Mouse (Mus musculus) intestine, embryonic 14.5 days (tissue): Measurements from ENCODE around the gene Dis3l. TPM values are rescaled to one million over a fixed set of nuclear protein-coding genes. Genes with fewer than 3 reads are reported as not detected.

ENCODE experiments used
- ATAC-seq: fragments of 200-750 bp; cut with Nextera tagmentation; replicated peaks from 2 replicates; pipeline ENCODE4 v1.8.0; 2017; ENCODE audit warnings: low read depth, moderate number of reproducible peaks, moderate TSS enrichment, moderate library complexity; ENCODE audit not compliant: low FRiP score, low TSS enrichment
- DNase-seq: peaks from one replicate; pipeline ENCODE4 v3.0.0-alpha.2; 2018; ENCODE audit warnings: low spot score
- H3K27ac ChIP-seq: fragments of 300-500 bp; sonication (generic); 2 replicates; pipeline ENCODE4 v1.5.1; 2014; ENCODE audit warnings: low read depth, mild to moderate bottlenecking, control low read depth
- H3K27me3 ChIP-seq: fragments of 300-500 bp; sonication (generic); replicated peaks from 2 replicates; pipeline ENCODE4 v1.6.1; 2014; ENCODE audit warnings: low read length, control low read depth; ENCODE audit not compliant: control insufficient read depth, insufficient read depth
- H3K36me3 ChIP-seq: fragments of 300-500 bp; sonication (generic); 2 replicates; pipeline ENCODE4 v1.6.1; 2014; ENCODE audit warnings: low read length, control low read depth; ENCODE audit not compliant: control insufficient read depth, insufficient read depth
- H3K4me1 ChIP-seq: fragments of 300-500 bp; sonication (generic); replicated peaks from 2 replicates; pipeline ENCODE4 v1.6.1; 2014; ENCODE audit warnings: low read length, control low read depth, mixed read lengths; ENCODE audit not compliant: control insufficient read depth, insufficient read depth
- H3K4me2 ChIP-seq: fragments of 300-500 bp; sonication (generic); 2 replicates; pipeline ENCODE4 v1.6.1; 2014; ENCODE audit warnings: low read length
- H3K4me3 ChIP-seq: fragments of 300-500 bp; sonication (generic); 2 replicates; pipeline ENCODE4 v1.5.1; 2014; ENCODE audit warnings: low read depth, low read length, control low read depth, mixed read lengths
- H3K9ac ChIP-seq: fragments of 300-500 bp; sonication (generic); 2 replicates; pipeline ENCODE4 v1.6.1; 2014; ENCODE audit warnings: mild to moderate bottlenecking, low read length
- H3K9me3 ChIP-seq: fragments of 300-500 bp; sonication (generic); 2 replicates; pipeline ENCODE4 v1.6.1; 2016; ENCODE audit warnings: low read length, control low read depth; ENCODE audit not compliant: control insufficient read depth
- WGBS: fragments of 180-500 bp; shearing (Covaris S2); extraction: QIAGEN DNeasy Blood & Tissue Kit; methylation state at CpG from one replicate; pipeline ENCODE4 v1.1.7; 2014; 5-methylcytosine and 5-hydroxymethylcytosine counted together
- polyA plus RNA-seq: library from polyadenylated mRNA; unstranded; fragments of >200 nt; fragmentation: Nextera tagmentation; extraction: Ambion mirVana; gene quantifications from 2 replicates; pipeline ENCODE4 v1.2.1, GENCODE M21; 2014

Dis3l gene
- polyA plus RNA-seq = 21.8 and 24.3 TPM in 2 replicates

GRCm38 (mm10) chr9:64341254-64341566, at the start of gene Dis3l:
Dis3l (minus strand) TSS chr9:64341288.
- peak within 1 kb of the TSS; percentile 100 for H3K27ac ChIP-seq
- no peaks in the 10 kb centered on the region for H3K27me3 ChIP-seq
- H3K9me3 ChIP-seq = no peaks in the 10 kb centered on the region
- DNase-seq (no peak), ATAC-seq (no peak)
- peaks cover 4% of the 10 kb centered on the region; the same call in 1 of the 2 replicates for H3K4me1 ChIP-seq
- H3K36me3 ChIP-seq = peaks cover 19% of the 10 kb centered on the region
- peak within 1 kb of the TSS; percentile 99 for H3K9ac ChIP-seq
- H3K4me2 ChIP-seq = peak within 1 kb of the TSS; percentile 76
- H3K4me3 ChIP-seq = peak within 1 kb of the TSS; percentile 65
- 10% methylated on average over 16 of the region's 16 CpGs for WGBS

DNA sequence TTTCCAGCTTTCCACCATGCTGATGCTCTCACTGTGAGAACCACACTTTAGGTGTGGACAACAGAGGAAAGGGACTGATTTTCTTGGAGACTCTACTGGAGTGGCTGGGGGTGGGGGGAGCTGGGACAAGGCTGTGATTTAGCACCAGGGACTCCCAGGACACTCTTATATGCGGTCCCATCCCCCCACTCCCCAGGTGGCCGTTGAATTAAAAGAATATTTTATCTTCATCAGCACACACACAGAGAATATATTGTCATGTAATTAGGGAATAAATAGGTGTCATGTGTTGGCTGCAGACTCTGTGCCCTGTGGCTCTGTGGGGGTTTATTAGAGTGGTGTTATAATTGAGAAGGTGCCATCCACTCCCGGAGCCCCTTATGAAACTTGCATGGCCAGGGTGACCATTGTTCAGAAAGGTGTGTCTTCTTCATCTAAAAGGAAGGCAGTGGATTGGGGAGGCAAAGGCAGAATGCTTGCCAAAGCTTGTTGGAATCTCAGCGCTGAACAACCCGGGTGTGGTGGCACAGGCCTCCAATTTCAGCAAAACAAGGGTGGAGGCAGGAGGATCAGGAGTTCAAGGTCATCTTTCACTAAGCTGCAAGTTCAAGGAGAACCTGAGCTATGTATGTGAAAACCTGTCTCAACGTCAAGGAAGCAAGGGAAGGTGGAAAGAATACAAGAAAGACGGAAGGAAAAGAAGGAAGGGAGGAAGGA, 48.6 kb upstream of the Dis3l start:
- 71% methylated on average over 7 of the region's 7 CpGs for WGBS
- no peaks in the 10 kb centered on the region for H3K9me3 ChIP-seq
- DNase-seq = no peak
- H3K4me1 ChIP-seq = peaks cover 12% of the 10 kb centered on the region
- H3K4me3 ChIP-seq = no peak overlapping the region
- H3K27me3 ChIP-seq = peaks cover 36% of the 10 kb centered on the region
- H3K4me2 ChIP-seq = no peak overlapping the region
- no peaks in the 10 kb centered on the region for H3K36me3 ChIP-seq
- no peak for ATAC-seq
- no peak overlapping the region for H3K9ac ChIP-seq
- no peak overlapping the region for H3K27ac ChIP-seq

DNA sequence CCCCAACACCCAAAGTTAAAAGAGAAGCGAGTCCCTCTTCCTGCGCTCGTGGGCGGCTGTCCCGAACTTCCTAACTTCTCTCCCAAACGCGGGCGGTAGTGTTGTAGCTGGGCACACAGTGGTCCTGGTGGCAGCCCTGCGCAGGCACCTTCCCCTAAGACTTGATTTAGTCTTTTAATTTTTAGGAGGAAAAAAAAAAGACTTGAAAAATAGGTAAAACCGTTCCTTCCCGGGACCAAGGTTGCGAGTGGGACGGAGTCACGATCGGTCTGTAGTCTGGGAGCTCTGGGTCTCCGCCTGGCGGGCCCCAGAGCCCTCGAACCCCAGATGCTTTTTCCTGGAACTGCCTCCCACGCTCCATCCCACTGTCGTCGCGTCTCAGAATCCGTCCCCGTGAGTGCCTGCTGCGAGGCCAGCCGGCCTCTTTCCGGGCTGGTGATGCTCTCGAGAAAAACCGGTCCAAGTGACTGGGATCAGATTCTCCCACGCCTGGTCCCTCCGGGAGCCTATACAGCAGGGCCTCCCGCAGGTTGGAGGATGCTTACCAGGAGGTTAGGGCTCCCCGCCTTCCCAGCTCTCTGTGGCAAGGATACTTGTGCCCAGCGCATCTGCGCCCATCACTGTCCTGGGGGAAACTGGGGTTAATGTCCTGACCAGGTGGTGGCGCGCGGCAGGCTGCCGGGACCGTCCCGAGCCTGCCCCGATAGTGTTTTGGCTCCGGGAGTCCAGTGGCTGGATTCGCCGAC, 45.6 kb upstream of the Dis3l start:
- Histone ChIP-seq H3K27ac (no peak overlapping the region), H3K9ac (0 out of 2 replicates have a peak overlapping the region, but pooled peaks have one; percentile 11), H3K9me3 (no peaks in the 10 kb centered on the region), H3K27me3 (peaks cover 55% of the 10 kb centered on the region), H3K4me2 (peak overlapping the region; percentile 98), H3K4me1 (peaks cover 12% of the 10 kb centered on the region), H3K36me3 (no peaks in the 10 kb centered on the region), H3K4me3 (peak overlapping the region; percentile 48)
- DNase-seq = no peak
- no peak for ATAC-seq
- WGBS = 2% methylated on average over 45 of the region's 45 CpGs

- WGBS = under 1% methylated on average over 90 of the region's 93 CpGs
- H3K27me3 ChIP-seq = peaks cover 55% of the 10 kb centered on the region
Measured at GRCm38 (mm10) chr9:64385511-64386465, 44.7 kb upstream of the Dis3l start, which contains the start of gene Megf11. Megf11 (plus strand) TSS chr9:64385626.

GRCm38 (mm10) chr9:64383021-64383788, 42.1 kb upstream of the Dis3l start:
- ATAC-seq = no peak
- Histone ChIP-seq H3K4me3 (no peak overlapping the region), H3K27me3 (peaks cover 52% of the 10 kb centered on the region), H3K36me3 (no peaks in the 10 kb centered on the region), H3K4me1 (peaks cover 12% of the 10 kb centered on the region), H3K4me2 (no peak overlapping the region), H3K9ac (no peak overlapping the region), H3K9me3 (no peaks in the 10 kb centered on the region), H3K27ac (no peak overlapping the region)
- WGBS = 49% methylated on average over 10 of the region's 10 CpGs
- DNase-seq = no peak

More at GRCm38 (mm10) chr9:64385511-64386465, 44.7 kb upstream of the Dis3l start, which contains the start of gene Megf11:
- H3K4me3 ChIP-seq = peak within 1 kb of the TSS; percentile 48
- H3K9me3 ChIP-seq = no peaks in the 10 kb centered on the region
- H3K27ac ChIP-seq = no peak within 1 kb of the TSS
- ATAC-seq (peak; percentile 71), DNase-seq (peak; percentile 76)
- no peaks in the 10 kb centered on the region for H3K36me3 ChIP-seq
- H3K4me2 ChIP-seq = peak within 1 kb of the TSS; percentile 98
- H3K4me1 ChIP-seq = peaks cover 12% of the 10 kb centered on the region
- peak within 1 kb of the TSS; percentile 11 for H3K9ac ChIP-seq

DNA sequence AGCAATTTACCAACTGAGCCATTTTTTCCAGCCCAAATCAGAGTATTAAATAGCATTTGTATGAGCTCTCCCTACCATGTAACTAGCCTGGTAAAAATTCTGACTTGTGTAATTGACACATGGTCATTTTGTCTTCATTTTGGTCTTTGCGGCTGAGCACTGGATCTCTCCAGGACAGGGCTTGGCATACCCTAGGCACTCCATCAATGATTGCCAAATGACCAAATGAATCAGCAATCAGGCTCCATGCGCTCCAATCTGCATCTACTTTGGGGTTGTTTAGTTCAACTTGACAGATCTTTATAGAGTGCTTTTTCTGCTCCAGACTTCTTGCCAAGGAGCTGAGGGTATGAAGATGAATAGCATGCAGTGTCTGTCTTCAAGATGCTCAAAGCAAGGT, 35.3 kb upstream of the Dis3l start:
- Histone ChIP-seq H3K9ac (no peak overlapping the region), H3K9me3 (no peaks in the 10 kb centered on the region), H3K27me3 (no peaks in the 10 kb centered on the region), H3K4me3 (no peak overlapping the region), H3K36me3 (no peaks in the 10 kb centered on the region), H3K4me1 (no peaks in the 10 kb centered on the region), H3K27ac (no peak overlapping the region), H3K4me2 (no peak overlapping the region)
- DNase-seq = no peak
- 77% methylated on average over 2 of the region's 2 CpGs for WGBS
- ATAC-seq = no peak

DNA sequence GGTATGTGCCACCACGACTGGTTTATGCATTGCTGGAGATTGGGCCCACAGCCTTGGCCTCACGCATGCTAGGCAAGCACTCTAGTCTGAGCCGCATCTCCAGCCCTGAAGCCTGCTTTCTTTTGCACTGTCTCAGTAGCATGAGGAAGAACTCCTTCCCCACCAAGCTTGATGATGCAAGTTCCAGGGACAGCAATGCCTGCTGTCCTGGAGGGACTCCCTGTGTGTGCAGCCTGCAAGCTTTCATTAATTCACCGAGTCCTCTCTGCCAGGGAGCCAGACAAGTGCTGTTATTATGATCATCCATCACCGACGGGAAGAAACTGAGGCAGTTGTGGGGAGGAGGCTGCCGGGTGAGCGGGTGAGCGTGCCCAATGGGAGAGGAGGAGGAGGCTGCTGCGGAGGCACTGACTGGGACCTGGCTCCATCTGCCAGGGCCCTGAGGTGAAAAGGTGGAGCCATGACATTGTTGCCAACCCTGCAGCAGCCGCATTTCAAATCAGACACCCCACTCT, 30.3 kb upstream of the Dis3l start:
- Histone ChIP-seq H3K4me2 (no peak overlapping the region), H3K4me1 (no peaks in the 10 kb centered on the region), H3K4me3 (no peak overlapping the region), H3K27ac (no peak overlapping the region), H3K9me3 (no peaks in the 10 kb centered on the region), H3K27me3 (no peaks in the 10 kb centered on the region), H3K9ac (no peak overlapping the region), H3K36me3 (no peaks in the 10 kb centered on the region)
- ATAC-seq = no peak
- DNase-seq = no peak
- WGBS = 40% methylated on average over 11 of the region's 11 CpGs
